Mouse (Mus musculus): ENCODE results near the gene Hoxa10. TPM values are rescaled to one million over a fixed set of nuclear protein-coding genes. Genes with fewer than 3 reads are reported as not detected.

Gene Hoxa10
- total and polyA plus RNA-seq, 3 experiments, result not detected

GRCm38 (mm10) chr6:52204050-52204752 is 36.5 kb downstream of the Hoxa10 start, which contains the start of gene Hoxa5:
Gene Hoxa5 (minus strand): TSS chr6:52204587.
- TF ChIP-seq ZKSCAN1 (IDR thresholded peaks at IDR 0.05; ENCODE audit: low read depth, low read length), result no peak
- no peaks in the 10 kb centered on the region for H3K9me3 ChIP-seq (replicated peaks; ENCODE audit: insufficient read depth, low read length)
- no peaks in the 10 kb centered on the region for H3K36me3 ChIP-seq (ENCODE audit: control insufficient read depth in 1 of 2, insufficient read depth in 2 of 2, low read length in 2 of 2)
- no peaks in the 10 kb centered on the region for H3K4me1 ChIP-seq (ENCODE audit: control insufficient read depth in 1 of 2, insufficient read depth in 2 of 2, low read length in 2 of 2)
- no peak within 1 kb of the TSS for H3K4me3 ChIP-seq (ENCODE audit: control insufficient read depth in 1 of 2, insufficient read depth in 1 of 2, low read depth in 2 of 2, low read length in 2 of 2)
- no peaks in the 10 kb centered on the region; the same call in 1 of the 2 replicates for H3K79me2 ChIP-seq (ENCODE audit: control insufficient read depth, insufficient read depth, low read length, poor library complexity)
- no peak for DNase-seq (ENCODE audit: low read depth, low spot score)
- no peaks in the 10 kb centered on the region for H3K27me3 ChIP-seq (ENCODE audit: control insufficient read depth in 1 of 2, insufficient read depth in 2 of 2, low read length in 2 of 2)
- H3K9ac ChIP-seq (ENCODE audit: control insufficient read depth, low read depth, low read length, poor library complexity, severe bottlenecking), result no peak within 1 kb of the TSS
- no peak within 1 kb of the TSS for H3K27ac ChIP-seq (ENCODE audit: control insufficient read depth, low read depth, low read length)

- no peaks in the 10 kb centered on the region; the same call in 1 of the 2 replicates for H3K79me2 ChIP-seq (ENCODE audit: control insufficient read depth, insufficient read depth, low read length, poor library complexity)
- H3K4me3 ChIP-seq (ENCODE audit: control insufficient read depth in 1 of 2, insufficient read depth in 1 of 2, low read depth in 2 of 2, low read length in 2 of 2), result no peak overlapping the region
- H3K27ac ChIP-seq (ENCODE audit: control insufficient read depth, low read depth, low read length), result no peak overlapping the region
- H3K4me1 ChIP-seq (ENCODE audit: control insufficient read depth in 1 of 2, insufficient read depth in 2 of 2, low read length in 2 of 2), result no peaks in the 10 kb centered on the region
- no peak overlapping the region for H3K9ac ChIP-seq (ENCODE audit: control insufficient read depth, low read depth, low read length, poor library complexity, severe bottlenecking)
- H3K9me3 ChIP-seq (replicated peaks; ENCODE audit: insufficient read depth, low read length), result no peaks in the 10 kb centered on the region
- no peaks in the 10 kb centered on the region for H3K27me3 ChIP-seq (ENCODE audit: control insufficient read depth in 1 of 2, insufficient read depth in 2 of 2, low read length in 2 of 2)
- H3K36me3 ChIP-seq (ENCODE audit: control insufficient read depth in 1 of 2, insufficient read depth in 2 of 2, low read length in 2 of 2), result no peaks in the 10 kb centered on the region
- no peak for TF ChIP-seq TBP (IDR thresholded peaks at IDR 0.05; ENCODE audit: low read depth, low read length)
- no peak for TF ChIP-seq ZC3H11A (IDR thresholded peaks at IDR 0.05; ENCODE audit: low read depth, low read length)
- no peak for TF ChIP-seq ZNF384 (IDR thresholded peaks at IDR 0.05; ENCODE audit: low read depth, low read length)
- no peak for TF ChIP-seq NELFE (IDR thresholded peaks at IDR 0.05; ENCODE audit: low read depth, low read length)
- no peak for TF ChIP-seq MYC (IDR thresholded peaks at IDR 0.05; ENCODE audit: low read depth, low read length)
- TF ChIP-seq JUND (IDR thresholded peaks at IDR 0.05; ENCODE audit: low read depth, low read length), result no peak
- no peak for TF ChIP-seq RCOR1 (IDR thresholded peaks at IDR 0.05; ENCODE audit: low read depth, low read length)
- TF ChIP-seq HCFC1 (IDR thresholded peaks at IDR 0.05; ENCODE audit: low read depth, low read length), result no peak
- no peak for TF ChIP-seq CHD1 (IDR thresholded peaks at IDR 0.05; ENCODE audit: low read depth, low read length)
- TF ChIP-seq MAFK (IDR thresholded peaks at IDR 0.05; ENCODE audit: borderline replicate concordance, low read depth, low read length), result no peak
- no peak for TF ChIP-seq EP300 (IDR thresholded peaks at IDR 0.05; ENCODE audit: low read depth in 1 of 2, low read length in 2 of 2)
- no peak for TF ChIP-seq SMC3 (IDR thresholded peaks at IDR 0.05; ENCODE audit: low read depth, low read length)
- TF ChIP-seq ELF1 (IDR thresholded peaks at IDR 0.05; ENCODE audit: low read depth, low read length), result no peak
- TF ChIP-seq POLR2AphosphoS2 (IDR thresholded peaks at IDR 0.05; ENCODE audit: low read length), result no peak
- no peak for TF ChIP-seq BHLHE40 (IDR thresholded peaks at IDR 0.05; ENCODE audit: borderline replicate concordance, low read depth, low read length)
- DNase-seq (ENCODE audit: low read depth, low spot score), result no peak
Observed at GRCm38 (mm10) chr6:52203371-52204049, 37.1 kb downstream of the Hoxa10 start.

Data from MEL (cell line).